In the genomic region with DNA sequence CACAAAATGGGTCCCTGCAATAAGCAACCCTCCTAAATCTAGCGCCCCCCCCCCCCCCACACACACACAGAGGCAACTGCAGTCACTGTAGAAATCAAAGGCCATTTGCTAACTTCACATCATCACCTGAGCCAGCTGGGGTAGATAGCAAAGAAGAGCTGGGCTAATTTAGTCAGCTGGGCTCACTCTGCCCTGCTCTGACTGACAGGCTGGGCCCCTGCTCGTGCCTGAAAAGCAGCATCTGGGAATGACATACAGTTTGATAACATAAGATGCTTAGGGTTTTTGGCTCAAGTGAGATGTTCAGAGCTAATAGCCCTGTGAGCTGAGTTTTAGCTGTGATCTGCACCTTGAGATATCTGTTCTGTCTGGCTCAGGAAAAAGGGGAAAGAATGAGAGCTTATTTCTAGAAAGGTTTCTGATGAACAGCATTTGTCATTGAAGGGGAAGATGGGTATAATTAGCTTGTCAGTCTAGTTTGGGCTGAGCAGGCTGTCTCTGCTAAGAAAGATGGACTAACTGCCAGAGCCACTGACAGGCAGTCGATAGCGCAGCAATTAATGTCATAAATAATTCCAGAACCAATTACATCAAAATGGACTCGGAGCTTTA, we compare ENCODE assay signal across 12 mouse cellular contexts.
DNase-seq lines count a peak whose midpoint lies in the region; ATAC-seq lines count a peak whose summit lies in the region.
"Had no signal": no experiment of that assay in that cellular context is flagged by ENCODE, and none has a peak within 500 bp of the region (broad histone marks: within the 10 kb centered on the region; RNA-seq: fewer than 3 reads in every experiment).

No protein-coding gene starts in this region.

- H3K4me2 ChIP-seq in midbrain, embryonic 15.5 days, result peak overlapping the region; percentile 29; the same call in 1 of the 2 replicates
- H3K4me2 ChIP-seq: heart, embryonic 15.5 days had no signal

- no peaks in the 10 kb centered on the region for H3K9me3 ChIP-seq in hindbrain, embryonic 10.5 days
- H3K9me3 ChIP-seq in midbrain, embryonic 15.5 days, result no peaks in the 10 kb centered on the region
- H3K9me3 ChIP-seq: heart, embryonic 15.5 days had no signal

- H3K4me3 ChIP-seq in hindbrain, embryonic 10.5 days, result no peak overlapping the region
- no peak overlapping the region for H3K4me3 ChIP-seq in midbrain, embryonic 15.5 days
- H3K4me3 ChIP-seq: heart, embryonic 15.5 days had no signal

- no peaks in the 10 kb centered on the region for H3K27me3 ChIP-seq in hindbrain, embryonic 10.5 days (ENCODE audit: insufficient read depth, poor library complexity, severe bottlenecking)
- H3K27me3 ChIP-seq in midbrain, embryonic 15.5 days (replicated peaks), result no peaks in the 10 kb centered on the region
- H3K27me3 ChIP-seq: heart, embryonic 15.5 days had no signal

- peak; percentile 22 for DNase-seq in heart, adult 11 months
- DNase-seq in heart, adult 18-20 months, result no peak
- peak; percentile 24 for DNase-seq in brain, adult 2 months (ENCODE audit: low read depth, low spot score)
- DNase-seq in hindbrain, embryonic 10.5 days (ENCODE audit: low spot score), result no peak
- DNase-seq in right cerebral cortex, postnatal 4 days, result no peak
- DNase-seq in B cell, adult 2 months, result no peak
- DNase-seq: cerebellum, adult 2 months; liver, postnatal 0 days; lung, postnatal 36 days had no signal

- peak; percentile 78 for ATAC-seq in midbrain, embryonic 15.5 days (replicated peaks)
- no peak for ATAC-seq in erythroid progenitor cell, adult 5-6 weeks (replicated peaks; ENCODE audit: low FRiP score, poor library complexity, severe bottlenecking)
- ATAC-seq: liver, postnatal 0 days had no signal

- no peak overlapping the region for H3K9ac ChIP-seq in midbrain, embryonic 15.5 days
- H3K9ac ChIP-seq: heart, embryonic 15.5 days; liver, postnatal 0 days had no signal

- H3K36me3 ChIP-seq in hindbrain, embryonic 10.5 days, result no peaks in the 10 kb centered on the region
- no peaks in the 10 kb centered on the region for H3K36me3 ChIP-seq in midbrain, embryonic 15.5 days (replicated peaks)
- H3K36me3 ChIP-seq: heart, embryonic 15.5 days had no signal

- peaks cover 15% of the 10 kb centered on the region for H3K4me1 ChIP-seq in hindbrain, embryonic 10.5 days (replicated peaks)
- peaks cover 20% of the 10 kb centered on the region for H3K4me1 ChIP-seq in midbrain, embryonic 15.5 days
- H3K4me1 ChIP-seq: heart, embryonic 15.5 days had no signal

- 66% methylated on average over 5 of the region's 5 CpGs for WGBS in hindbrain, embryonic 10.5 days
- 29% methylated on average over 5 of the region's 5 CpGs for WGBS in midbrain, embryonic 15.5 days

- 0 out of 2 replicates have a peak overlapping the region, but pooled peaks have one; percentile 9 for H3K27ac ChIP-seq in hindbrain, embryonic 10.5 days
- H3K27ac ChIP-seq in midbrain, embryonic 15.5 days, result peak overlapping the region; percentile 61
- H3K27ac ChIP-seq: heart, embryonic 15.5 days had no signal

Comparison
In these comparisons a context has a peak if more than half of its experiments do, and no peak if none do; other contexts are left out.
1. DNase-seq: peak in heart, adult 11 months (single experiment) and brain, adult 2 months (single experiment); none in heart, adult 18-20 months (0 of 2), hindbrain, embryonic 10.5 days (single experiment), right cerebral cortex, postnatal 4 days (single experiment) and B cell, adult 2 months (0 of 2).